Mouse (Mus musculus) cerebellum, postnatal 4 days (tissue): Measurements from ENCODE around the gene Mfsd8.
"Not testable (repeated sequence)": the region's sequence is repeated elsewhere in the genome, so short reads cannot be mapped to it uniquely, and the experiment has no call there.

Source experiments
- DNase-seq, 2 experiments: peaks; one replicate each; pipeline ENCODE4 v3.0.0; 2022; ENCODE audit warnings: low spot score in 2 of 2, mixed read lengths in 1 of 2

The Mfsd8 gene

DNA sequence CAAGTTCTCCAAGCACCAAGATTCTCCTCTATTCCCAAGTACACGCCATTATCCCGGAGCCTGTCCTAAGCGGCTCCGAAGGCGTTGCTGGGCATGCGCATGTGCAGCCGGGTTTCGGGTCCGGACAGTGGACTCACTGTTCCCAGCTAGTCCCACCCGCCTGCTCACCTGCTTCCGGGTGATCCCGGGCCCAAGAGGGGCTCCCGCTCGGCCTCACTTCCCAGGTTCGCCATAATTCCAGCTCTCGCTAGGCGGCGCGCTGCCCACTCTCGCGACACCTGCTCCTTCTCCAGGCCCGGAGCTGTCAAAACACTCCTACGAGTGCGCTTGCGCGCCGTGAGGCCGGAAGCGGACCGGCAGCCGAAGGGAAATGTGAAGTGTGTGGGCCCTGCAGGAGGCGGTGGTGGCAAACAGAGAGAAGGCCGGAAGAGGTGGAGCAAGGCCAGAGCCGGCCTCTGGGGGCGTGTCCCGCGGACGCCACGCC is at the start of gene Mfsd8:
Gene Mfsd8, minus strand, starts transcription at position 414 of the 484 bp plus-strand sequence.
- peak; percentile 89 to 95 for DNase-seq

DNA sequence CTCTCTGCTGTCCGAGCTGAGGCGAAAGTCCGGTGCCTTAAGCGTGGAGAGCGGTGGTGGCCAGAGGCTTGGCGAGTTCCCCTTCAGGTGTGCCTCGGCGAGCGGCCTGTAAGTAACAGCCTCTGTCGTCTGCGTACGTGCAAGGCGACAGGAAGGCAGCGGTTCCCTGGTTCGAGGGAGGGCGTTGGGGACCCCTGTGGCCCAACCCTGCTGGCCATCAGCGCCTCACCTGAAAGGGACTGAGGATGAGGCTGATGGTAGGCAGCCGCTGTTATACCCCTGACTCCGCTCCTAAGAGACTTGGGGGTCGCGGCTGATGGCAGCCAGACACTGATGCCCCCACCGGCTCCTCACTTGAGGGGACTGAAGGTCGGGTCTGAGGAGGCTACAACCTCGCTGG is 47.6 kb upstream of the Mfsd8 start:
- peak in 1 of 2 experiments; percentile 39 for DNase-seq

DNA sequence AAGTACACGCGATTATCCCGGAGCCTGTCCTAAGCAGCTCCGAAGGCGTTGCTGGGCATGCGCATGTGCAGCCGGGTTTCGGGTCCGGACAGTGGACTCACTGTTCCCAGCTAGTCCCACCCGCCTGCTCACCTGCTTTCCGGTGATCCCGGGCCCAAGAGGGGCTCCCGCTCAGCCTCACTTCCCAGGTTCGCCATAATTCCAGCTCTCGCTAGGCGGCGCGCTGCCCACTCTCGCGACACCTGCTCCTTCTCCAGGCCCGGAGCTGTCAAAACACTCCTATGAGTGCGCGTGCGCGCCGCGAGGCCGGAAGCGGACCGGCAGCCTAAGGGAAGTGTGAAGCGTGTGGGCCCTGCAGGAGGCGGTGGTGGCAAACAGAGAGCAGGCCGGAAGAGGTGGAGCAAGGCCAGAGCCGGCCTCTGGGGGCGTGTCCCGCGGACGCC is 47.2 kb upstream of the Mfsd8 start:
- DNase-seq, result peak; percentile 92 to 98

DNA sequence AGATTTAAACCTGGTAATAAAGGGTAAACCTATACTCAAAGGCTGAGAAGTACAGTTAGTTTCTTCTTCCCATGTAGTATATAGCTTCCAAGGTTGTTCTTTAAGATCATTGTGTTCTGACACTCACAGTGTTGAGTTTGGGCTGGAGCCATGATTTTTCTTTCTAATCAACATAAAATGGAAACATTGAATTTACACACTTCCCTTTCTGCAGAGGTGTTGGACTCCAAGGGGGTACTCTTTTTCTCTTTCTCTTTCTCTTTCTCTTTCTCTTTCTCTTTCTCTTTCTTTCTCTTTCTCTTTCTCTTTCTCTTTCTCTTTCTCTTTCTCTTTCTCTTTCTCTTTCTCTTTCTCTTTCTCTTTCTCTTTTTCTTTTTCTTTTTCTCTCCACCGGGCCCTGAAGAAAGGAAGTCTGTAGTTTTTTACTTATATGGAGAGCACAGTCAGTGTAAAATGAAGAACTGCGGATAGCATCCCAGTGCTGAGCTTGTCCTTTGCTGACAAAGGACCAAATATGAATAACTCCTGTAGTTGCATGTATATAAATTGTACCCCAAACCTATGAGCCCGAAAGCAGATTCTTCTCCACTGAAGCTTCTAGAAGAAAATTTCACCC is 6.5 kb upstream of the Mfsd8 start:
- DNase-seq, result not testable (repeated sequence)

DNA sequence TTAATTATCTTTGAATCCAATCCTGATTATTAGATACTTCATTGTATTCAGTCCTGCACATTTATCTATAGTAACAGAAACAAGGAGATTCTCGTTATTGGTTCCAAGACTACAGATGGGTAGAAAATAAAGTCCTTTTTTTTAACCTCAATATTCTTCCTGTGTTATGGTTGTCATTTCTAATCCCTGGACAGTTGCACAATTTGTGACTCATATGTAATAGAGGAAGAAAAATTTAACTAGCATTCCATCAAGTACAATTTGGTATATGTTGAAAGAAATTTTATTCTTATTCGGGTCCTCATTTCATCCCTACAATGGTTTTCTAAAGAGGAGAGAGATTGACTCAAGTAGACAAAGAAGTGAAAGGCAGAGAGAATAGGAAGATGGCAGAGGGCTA is 1.2 kb upstream of the Mfsd8 start:
- not testable (repeated sequence) for DNase-seq

DNA sequence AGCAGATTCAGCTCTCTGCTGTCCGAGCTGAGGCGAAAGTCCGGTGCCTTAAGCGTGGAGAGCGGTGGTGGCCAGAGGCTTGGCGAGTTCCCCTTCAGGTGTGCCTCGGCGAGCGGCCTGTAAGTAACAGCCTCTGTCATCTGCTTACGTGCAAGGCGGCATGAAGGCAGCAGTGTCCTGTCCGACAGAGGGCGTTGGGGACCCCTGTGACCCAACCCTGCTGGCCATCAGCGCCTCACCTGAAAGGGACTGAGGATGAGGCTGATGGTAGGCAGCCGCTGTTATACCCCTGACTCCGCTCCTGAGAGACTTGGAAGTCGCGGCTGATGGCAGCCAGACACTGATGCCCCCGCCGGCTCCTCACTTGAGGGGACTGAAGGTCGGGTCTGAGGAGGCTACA is 332 bp upstream of the Mfsd8 start:
- DNase-seq, result peak in 1 of 2 experiments; percentile 57

DNA sequence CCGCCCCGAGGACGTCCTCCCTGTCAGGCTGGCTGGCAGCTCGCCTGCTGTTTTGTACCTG is 101 bp upstream of the Mfsd8 start, which contains the start of gene Abhd18:
Gene Abhd18, plus strand, starts transcription at position 14 of the 61 bp plus-strand sequence.
- DNase-seq, result not testable (repeated sequence)

DNA sequence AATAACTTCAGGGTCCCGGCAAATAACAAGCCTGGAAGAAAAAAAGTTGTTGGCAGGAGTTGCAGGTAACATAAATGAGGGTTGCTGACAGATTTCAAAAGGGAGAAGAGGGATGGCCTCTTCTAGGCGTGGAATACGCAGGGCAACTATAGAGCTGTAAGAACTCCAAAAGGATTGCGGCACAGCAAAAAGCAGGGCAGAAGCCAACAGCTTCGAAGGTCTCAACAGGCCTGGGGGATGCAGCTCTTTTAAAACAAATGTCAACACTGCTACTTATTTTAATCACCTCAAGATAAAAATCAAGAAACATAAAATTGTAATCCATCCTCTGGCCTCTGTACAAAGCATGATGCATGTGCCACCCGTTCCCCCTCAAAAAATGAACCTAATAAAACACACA is 1.2 kb downstream of the Mfsd8 start:
- not testable (repeated sequence) for DNase-seq

DNA sequence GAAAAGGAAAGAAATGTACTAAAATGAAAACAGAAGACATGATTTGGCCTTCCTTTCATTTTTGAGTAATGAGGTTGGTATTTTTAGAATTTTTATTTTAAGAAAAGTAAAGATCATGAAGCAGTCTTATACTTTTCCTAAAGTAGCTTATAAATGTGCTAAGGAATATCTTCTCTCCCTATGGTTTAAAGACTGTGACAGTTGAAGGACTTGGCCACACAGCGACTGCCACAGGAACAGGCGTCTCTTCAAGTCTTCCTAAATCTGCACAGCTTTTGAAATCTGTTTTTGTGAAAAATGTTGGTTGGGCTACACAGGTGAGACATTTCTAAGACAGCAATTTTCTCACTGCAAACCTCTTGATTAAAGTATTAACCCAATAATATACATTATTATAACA is 33.4 kb downstream of the Mfsd8 start:
- no peak for DNase-seq

DNA sequence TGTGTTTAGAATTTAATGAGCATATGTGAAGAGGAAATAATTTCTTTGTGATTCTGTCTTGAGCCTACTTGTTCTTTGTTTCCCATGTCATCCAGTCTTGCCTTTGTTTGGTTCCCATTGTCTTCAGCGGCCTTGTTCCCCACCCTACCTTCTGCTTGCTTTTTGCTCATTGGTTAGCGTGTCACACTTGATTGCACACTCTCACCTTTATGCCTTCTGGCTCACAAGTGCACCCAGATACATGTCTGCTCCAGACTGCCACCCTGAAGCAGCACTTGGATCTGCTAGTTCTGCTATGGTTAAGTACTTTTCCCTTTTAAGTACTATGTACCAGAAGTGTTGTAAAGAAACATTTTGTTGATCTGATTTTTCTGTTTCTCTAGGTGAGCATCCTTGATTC is 36.8 kb downstream of the Mfsd8 start:
- no peak for DNase-seq

DNA sequence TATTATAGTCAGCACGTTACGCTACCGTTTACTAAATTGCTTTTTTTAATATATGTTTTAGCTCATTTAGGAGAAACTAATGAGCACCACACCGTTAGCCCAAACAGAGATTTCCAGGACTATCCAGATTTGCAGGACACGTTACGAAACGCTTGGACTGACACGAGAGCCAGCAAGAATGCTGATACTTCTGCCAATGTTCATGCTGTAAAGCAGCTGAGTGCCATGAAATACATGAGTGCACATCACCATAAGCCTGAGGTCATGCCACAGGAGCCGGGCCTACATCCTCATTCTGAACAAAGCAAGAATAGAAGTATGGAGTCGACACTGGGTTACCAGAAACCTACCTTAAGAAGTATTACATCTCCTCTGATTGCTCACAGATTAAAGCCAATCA is 38.0 kb downstream of the Mfsd8 start:
- DNase-seq, result no peak

DNA sequence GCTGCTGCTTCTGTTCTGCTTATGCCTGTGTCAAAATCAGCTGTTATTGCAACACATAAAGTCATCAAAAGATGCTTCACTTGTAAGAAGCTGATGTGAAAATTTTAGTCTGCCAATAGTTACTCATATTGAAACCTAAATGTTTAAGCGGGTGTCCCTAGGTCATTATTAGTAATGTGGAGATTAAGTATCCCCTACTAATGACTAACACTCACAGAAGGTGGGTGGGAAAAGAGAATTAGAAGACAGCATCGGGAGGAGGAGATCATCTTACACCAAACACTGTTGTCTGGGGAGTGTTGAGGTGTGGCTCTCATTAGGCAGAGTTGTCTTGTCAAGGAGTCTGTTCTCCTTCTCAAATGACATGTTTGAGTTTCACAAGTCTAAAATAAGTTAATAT is 39.8 kb downstream of the Mfsd8 start:
- no peak for DNase-seq

DNA sequence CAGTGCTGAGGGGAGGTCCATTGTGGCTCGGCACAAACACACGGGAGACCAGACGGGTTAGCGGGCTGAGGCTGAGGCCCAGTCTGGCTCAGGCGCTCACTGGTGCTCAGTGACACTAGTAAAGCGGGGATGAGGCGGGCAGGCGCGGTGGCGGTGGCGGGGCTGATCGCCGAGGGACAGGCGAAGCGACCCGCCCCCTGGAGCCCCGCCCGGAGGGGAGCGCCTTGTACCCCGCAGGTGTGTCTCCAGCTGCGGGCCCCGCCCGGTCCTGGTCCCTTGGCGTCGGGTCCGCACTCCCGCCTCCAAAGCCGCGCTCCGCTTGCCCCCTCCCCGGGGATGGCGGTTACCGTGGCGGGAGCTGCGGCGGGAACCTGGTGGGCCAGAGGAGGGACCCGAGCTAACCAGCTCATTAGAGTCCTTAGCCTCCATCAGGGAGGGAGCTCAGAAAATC is 46.3 kb downstream of the Mfsd8 start:
- peak in 1 of 2 experiments; percentile 40 for DNase-seq

DNA sequence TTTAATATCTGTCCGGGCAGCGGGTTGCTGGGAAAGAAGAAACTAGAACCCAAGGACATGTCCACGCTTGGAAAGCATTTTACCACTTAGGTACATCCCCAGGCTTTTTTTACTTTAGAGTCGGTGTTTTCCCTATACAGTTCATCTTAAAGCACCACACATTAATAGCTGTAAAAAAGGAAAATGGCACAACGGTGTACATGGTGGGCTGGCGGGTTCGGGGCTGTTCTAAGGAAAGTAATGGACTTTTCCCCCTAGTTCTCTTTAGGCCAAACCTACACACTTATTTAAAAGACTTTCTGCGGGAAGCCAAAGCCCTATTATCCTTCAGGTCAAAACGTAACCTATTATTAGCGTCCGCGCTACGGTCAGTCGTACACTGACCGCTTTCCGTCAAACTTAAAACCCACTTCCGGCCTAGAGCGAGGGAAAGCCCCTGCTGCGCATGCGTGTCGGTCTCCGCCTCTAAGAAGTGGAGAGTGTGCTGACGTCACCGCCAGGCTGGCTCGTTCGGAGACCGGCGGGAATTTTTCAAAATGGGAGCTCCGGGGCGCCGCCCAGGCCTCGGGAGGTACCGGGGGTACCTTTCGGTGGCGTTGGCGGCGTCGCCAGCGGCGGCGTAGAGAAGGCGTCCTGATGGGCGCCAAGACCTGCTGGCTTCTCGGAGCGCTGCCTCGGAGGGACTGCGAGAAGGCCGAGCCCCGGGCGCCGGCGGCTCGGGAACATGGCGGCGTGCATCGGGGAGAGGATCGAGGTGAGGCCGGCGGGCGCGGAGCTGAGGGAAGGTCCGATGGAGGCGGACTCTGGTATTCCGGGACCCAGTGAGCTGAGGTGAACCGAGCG is 46.9 kb downstream of the Mfsd8 start, which contains the start of gene Plk4:
Gene Plk4, plus strand, starts transcription at position 490 of the 843 bp plus-strand sequence.
- peak; percentile 90 to 95 for DNase-seq

DNA sequence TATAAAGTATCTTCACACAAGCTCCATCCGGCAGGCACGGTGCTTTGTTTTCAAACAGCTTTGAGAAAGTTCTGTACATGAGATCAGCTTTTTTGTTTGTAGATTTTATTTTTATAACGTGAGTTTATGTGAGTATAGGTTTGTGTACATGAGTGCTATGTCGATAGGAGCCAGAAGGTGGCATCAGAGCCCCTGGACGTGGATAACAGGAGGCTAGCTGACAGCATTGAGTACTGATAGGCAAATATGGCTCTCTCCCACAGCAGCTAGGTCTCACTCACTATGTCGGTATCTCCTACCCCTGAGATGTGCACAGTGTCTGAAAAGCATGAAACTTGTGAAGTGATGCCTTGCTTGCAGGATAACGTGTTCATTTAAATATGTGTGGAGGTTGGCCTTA is 48.2 kb downstream of the Mfsd8 start:
- peak in 1 of 2 experiments; percentile 41 for DNase-seq

DNA sequence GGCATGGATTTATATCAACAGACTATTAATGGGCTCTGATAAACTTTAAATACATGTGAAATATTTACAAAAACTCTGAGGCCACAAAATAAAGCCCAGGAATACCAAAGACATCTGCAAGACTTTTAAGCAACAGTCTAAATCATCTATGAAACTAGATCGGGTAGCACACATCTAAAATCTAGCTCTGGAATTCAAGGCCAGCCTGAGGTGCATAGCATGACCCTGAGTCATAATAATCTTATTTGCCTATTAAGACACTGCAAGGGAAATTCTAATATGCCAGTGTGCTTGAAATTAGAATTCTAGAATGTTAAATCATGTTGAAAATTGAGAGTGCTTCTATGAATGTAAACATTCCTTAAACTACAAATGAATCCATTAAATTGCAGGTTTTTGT is 48.6 kb downstream of the Mfsd8 start:
- DNase-seq, result no peak

DNA sequence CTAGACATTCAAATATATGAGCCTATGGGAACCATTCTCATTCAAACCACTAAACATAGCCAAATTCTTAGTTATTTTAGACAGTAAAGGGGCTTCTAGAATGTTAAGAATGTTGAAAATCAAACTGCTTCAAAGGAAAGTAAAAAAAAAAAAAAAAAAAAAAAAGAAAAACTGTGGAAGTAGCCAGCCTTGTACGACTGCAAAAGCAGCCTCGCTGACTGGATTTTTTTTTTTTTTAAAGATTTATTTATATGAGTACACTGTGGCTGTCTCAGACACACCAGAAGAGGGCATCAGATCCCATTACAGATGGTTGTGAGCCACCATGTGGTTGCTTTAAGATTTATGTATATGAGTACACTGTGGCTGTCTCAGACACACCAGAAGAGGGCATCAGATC is 52.9 kb downstream of the Mfsd8 start:
- no peak for DNase-seq
